Mouse (Mus musculus) regulatory T cell (primary cell): ENCODE measurements around the gene Dst.

ENCODE experiments used
- in situ Hi-C: fragments of 300-600 bp; cut with MboI, MseI; formaldehyde crosslinking; loops from one replicate; pipeline ENCODE4 v1.15.1; 2025; ENCODE audit warnings: high pct_unique_total_duplicates

Dst gene

DNA sequence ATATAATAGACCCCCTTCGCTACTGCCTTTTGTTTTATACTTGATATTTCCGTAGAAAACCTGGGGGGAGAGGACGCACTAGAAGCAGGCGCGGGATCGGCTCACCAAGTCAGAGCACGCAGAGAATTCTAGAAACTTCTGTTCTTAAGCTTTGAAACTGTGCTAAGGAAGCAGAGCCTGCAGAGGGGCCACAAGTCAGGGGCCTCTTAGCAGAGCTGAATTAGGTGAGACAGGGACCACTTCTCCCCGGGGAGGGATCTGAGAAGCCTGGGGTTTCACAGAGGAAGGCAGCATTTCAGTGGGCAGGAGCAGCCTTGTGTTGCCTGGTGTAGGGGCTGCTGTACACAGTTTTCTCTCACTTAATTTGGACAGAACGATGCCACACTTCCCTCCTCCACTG lies 115.1 kb downstream of the Dst start:
- in situ Hi-C loops = no loop called here

DNA sequence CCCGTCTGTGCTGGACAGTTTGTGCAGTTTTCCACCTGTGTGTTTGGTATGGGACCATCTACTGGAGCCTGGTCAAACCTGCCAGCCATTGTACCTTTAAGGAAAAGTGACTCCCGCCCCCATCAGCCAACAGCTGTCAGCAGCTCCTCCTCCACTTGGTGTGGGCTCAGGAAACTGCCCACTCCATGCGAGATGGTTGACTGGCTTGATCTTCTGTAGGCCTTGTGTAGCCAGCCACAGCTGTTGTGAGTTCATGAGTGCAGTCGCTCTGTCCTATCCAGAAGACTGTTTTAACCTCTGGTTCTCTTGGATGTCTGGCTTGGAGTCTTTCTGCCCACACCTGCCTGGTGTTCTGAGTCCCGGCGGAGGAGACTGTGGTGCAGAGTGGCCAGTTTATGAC lies 117.9 kb downstream of the Dst start:
- in situ Hi-C loops = no loop called here

DNA sequence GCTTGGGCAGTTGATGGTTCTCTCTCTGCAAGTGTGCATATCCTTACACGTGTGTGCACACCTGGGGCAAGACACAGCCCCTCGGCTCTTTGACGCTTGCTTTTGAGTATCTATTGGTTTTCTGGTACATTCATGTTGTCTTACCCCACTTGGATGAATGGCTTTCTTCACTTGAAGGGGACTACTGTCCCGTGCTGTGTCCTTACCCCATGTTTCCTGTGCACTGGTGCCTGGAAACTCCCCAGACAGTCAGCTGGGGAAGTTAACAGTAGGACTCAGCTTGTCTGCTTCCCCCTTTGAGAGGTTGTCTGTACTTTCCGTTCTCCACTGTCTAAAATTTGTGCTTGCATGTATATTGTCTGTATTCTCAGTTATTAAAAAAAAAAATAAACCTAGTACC lies 120.7 kb downstream of the Dst start:
- in situ Hi-C loops = no loop called here

DNA sequence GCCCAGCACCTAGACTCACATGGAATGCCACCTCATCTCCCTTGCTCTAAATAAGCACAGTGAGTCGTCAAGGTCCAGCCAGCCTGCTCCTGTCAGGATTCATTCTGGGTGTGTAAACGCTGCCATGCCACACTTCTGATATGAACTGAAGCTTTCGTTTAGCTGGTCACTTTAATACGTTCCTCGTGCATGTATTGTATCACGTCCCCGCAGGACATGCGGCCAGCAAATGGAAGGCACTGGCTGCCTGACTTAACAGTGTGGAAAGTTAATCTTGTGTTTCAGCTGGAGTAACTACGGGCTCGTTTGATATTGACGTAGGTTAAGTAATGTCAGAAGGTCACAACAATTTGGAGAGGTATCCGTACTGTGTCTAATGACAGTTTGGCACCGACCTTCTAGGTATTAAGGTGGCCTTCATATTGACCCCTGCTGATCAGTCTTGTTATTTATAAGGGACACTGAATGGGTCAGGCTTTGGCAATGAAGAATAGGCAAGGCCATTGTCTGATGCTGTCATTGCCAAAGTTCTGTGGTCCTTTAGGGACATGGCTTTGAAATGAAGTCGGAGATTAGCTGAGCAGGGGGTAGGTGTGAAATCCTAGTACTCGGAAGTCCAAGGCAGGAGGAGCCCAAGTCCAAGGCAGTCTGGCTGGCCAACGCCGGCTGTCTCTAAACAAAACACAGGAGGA lies 122.5 kb downstream of the Dst start:
- in situ Hi-C loops = no loop called here

DNA sequence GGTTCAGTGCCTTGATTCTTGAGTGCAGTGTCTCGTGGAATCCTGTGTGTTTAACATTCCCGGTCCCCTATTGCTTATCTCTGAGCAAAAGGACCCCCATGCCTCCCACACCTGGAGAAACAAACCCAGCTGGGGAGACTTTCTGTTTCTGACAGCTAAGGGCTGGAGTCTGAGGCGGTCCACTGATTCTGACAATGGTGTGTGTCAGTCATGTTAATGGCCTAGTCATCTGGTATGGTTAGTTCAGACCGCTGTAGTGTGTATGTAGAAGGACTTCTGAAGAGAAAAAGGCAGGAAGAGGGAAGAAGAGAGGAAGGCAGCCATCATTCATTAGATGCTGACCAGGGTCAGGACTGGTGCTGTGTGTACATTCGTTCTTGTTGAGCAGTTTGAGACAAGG lies 125.0 kb downstream of the Dst start:
- in situ Hi-C loops = no loop called here

DNA sequence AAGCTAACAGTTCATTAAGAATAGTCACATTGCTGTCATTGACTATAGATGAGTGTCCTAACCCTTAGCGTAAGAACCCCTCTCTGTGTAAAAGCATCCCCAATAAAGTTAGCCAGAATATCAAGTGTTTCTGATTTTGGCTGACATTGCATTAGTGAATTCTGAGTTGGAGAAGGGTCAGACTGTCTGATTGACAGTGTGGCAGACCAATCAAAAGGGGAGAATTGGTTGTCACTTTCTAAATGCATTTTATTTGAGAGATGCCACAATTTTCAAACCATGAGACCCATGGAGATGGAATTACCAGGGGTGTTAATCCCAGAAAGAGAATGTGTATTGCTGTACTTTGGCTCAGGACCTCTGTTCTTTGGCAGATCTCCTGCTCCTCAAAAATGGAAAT lies 125.5 kb downstream of the Dst start:
- in situ Hi-C loops = no loop called here

DNA sequence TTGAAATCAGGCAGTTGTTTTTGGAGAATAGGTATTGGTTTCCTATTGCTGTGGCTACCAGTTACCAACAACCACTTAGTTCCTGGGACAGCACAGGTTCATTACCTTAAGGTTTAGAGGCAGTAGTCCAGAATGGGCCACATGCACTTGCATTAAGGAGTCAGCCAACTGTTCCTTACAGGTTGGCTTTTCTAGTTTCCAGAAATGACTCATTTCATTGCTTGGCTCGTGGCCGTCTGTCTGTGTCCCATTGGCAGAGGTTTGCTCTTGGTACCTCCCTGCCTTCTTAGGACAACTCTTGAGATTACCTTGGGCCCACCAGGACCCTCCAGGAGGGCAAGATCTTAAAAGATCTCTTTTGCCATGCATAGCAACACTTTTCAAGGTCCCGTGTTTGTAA lies 125.9 kb downstream of the Dst start:
- in situ Hi-C loops = no loop called here

DNA sequence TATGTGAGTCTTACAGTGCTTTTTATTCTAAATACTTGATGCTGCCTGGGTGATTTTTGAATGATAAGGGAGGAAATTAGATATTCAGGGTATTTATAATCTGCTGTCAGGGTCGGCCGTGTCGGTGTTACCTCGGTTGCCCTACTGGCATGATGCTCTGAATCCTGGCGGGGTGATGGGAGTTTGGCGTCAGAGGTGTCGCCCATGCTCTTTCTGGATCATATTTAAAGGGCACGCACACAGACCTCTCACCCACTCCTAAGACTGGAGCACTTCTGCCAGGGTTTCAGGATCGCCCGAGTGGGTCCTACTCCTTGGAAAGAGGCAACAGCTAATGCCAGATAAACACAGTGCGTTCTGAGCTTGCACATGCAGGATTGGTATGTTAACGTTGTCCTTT lies 128.1 kb downstream of the Dst start:
- in situ Hi-C loops = no loop called here

DNA sequence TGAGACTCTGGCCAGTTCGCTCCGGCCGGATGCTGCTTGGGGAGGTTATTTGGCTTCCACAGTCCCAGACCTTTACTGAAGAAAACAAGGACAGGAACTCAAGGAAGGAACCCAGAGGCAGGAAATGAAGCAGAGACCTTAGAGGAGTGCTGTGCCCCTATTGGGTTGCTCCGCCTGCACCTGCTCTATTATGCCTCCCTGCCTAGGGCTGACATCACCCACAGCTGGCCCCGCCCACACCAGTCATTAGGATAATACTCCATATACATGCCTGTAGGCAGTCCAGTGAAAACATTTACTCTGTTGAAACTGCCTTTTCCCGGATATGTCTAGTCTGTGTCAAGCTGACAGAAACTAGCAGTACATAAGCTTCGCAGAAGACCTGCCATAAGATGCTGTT lies 130.5 kb downstream of the Dst start:
- in situ Hi-C loops = no loop called here

DNA sequence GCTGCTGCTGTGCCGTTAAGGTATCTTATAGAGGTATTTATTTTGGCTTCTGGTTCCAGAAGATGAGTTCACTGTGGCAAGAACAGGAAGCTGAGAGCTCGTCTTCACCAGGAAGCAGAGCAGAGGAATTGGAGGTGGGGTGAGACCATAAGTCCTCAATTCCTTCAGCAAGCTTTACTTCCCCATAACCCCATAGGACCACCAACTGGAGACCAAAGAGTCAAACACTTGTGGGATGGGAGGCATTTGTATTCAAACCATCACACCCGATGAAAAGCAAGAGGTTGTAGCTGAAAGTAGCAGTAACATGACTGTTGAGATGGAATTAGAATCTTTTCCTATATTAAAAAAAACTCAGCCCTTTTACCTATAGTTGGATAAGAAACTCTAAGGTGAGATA lies 132.0 kb downstream of the Dst start:
- in situ Hi-C loops = no loop called here

DNA sequence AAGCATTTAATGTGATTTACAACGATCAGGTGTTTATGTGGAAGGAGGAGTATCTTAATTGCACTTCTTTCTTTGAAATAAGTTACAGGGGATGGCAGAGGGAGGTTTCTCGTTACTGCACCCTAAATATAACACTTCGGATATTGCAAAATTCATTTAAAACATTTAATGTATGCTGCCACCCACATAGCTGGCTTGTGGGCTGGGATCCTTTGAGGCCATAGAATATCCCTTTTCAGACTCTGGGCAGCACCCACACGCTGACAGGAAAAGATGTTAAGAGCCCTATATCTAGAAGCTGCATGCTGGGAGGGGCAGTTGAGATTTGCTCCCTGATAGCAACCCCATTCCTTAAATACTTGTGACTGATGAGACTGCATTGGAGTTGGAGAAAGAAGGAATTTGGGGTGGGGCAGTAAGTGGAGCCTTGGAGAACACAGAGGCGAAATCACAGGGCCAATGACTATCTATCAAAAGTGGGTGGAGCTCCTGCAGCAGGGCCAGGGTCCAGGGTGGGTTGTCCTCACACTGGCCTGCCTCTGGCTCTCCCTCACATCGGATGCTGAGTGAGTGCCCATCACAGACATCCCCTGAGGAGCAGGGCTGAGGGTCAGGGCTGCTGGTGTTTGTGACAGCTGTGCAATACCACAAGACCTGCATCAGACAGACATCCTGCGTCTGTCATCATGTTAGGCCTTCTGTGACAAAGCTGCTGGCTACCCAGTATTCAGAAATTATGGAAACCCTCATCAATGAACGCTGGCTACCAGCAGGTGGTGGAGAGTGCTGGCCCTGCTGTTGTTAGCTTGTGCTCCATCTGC lies 133.1 kb downstream of the Dst start:
- in situ Hi-C loops = no loop called here

DNA sequence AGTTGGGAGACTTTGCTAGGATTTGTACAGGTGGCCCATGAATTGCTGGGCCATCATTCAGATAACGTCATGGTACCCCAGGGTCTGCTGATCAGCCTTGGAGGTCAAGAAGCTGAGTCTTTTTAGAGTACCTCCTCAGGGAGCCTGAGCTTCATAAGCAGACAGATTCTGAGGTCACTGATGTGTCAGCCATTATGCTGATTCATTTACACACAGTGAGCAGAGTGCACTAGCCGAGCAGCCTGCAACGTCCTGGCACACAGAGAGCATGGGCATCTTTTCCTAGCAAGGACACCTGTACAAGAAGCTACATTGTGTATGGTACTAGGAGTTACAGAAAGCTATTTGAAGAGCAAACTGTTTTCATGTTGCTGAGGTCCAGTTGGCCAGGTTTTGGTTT lies 134.3 kb downstream of the Dst start:
- in situ Hi-C loops = no loop called here

DNA sequence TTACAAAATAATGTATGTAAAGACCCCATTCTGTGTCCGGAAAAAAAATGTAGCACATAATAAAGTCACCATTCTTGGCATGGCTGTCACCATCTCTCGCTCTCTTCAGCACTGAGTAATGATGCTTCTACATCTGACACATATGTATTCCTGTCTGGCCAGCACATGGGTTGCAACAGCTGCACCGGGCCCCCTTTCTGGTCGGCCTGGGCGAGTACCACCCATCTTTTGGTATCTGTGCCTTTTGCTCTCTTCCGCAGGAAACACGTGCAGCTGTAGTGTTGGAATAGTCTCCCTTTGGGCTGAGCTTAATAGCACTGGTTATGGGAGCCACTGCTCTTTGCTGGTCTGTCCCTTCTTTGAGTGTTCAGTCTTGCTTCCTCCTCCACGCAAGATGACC lies 135.3 kb downstream of the Dst start:
- in situ Hi-C loops = no loop called here

DNA sequence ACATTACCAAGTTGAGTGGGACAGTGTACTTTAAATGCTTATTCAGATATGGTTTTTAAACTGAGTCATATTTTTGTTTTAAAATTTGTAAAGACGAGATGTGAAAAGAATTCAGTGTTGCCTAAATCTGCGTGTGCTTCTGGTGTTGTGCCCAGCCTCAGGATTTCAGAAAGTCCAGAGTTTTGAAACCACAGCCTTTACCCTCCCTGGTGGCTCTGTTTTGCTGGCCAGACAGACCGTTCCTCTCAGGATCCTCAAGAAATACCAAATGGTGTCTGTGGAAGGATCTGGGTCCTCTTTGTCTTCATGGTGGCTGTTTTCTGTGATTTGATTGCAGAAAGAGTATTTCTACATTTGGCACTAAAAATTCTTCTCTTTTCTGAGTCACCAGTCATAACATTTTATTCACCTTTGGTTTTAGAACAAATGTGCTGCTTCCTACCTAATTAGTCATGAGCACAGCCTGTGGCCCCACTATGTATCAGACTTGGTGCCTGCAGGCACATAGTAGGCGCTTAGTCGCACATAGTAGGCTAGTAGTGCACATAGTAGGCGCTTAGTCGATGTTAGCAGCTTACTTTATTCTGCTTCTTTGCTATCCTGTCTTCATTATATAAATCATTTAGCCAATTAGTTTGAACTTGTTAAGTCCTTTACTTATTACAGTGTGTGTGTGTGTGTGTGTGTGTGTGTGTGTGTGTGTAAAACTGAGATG lies 136.0 kb downstream of the Dst start:
- in situ Hi-C loops = no loop called here

DNA sequence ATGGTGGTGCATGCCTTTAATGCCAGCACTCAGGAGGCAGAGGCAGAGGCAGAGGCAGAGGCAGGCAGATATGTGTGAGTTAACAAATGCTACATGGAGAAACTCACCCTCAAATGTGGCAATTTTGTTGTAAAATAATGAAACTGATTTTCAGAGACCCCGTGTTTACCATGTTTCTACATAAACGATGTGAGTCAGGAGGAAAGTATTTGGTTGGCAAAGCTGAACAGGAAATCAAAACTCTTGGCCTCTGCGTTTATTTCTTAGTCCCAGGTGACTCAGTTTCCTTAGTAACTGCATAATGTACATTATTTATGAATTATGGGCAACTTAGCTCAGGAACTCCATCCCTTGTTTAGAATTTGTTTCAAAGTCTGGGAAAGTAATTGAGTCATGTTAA lies 136.7 kb downstream of the Dst start:
- in situ Hi-C loops = no loop called here

DNA sequence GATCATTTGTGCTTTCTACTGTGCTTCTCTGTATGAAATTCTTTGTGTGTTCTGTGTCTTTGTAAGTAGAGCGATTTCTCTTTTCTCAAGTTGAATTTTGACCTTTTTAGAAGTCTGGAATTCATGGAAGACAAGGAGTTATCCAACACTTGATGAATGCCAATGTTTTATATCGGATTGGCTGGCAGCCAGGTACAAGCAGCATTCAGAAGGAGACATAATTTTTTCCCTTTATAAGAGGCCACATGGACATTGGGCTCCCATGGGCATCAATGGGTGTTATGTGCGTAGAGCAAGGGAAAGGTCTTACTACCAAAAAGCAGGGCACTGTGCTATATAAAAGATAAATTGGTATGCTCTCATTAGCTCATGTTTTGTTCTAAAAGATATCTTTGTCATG lies 139.3 kb downstream of the Dst start:
- in situ Hi-C loops = no loop called here

DNA sequence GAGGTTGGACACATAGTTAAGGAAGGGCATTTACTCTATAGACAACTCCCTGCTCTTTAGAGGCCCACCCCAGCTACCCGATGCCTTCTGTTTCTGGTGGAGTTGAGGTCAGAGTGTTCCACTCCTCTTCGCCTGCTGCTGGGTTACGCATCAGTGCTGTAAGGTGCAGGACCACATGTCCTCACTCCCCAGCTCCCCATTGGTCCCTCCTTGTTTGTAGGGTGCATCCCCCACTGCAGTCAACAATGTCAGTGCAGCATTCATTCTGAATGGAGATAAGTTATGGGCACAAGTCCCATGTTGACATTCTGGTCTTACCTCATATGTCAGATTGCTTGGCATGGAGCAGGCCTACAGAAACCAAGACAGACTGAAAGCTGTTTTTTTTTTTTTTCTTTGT lies 143.2 kb downstream of the Dst start:
- in situ Hi-C loops = no loop called here

DNA sequence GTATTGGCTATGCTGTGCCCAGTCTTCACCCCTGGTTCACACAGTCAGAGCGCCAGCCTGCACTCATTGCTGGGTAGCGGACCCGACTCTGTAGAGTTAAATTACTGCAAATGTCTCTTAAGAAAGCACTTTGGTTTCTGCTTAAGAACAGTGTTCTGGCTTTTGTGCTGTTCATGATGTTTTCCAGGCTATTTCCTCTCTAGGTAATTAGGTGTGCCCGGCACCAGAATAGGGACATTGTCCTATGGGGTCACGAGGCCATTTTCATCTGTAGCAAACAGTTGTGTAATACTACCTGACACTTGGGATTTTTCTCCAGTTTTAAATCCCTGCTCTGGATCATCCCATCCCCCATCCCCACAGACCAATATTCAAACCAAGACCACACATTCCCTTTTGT lies 144.4 kb downstream of the Dst start:
- in situ Hi-C loops = no loop called here

DNA sequence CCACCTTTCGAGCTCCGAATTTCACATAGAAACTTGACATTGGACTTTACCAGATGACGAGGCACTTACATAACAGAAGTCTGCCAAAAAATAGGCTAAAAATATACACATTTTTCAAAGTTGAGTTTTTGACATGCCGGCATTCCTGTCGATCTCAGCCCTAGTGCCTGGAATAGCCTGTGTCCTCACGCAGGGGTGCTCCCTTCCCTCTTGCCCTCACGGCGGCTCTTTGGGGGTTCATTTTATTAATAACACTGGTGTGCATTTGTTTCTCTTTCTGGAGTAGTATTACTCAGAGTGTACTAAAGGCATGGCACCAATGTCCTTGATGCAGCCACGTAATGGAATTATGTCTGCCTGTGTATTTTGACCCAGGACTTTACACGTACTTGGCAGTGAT lies 146.9 kb downstream of the Dst start:
- in situ Hi-C loops = loop anchor here (5.0 kb wide), 1 partner anchor 38 kb away; no protein-coding TSS in a partner anchor

DNA sequence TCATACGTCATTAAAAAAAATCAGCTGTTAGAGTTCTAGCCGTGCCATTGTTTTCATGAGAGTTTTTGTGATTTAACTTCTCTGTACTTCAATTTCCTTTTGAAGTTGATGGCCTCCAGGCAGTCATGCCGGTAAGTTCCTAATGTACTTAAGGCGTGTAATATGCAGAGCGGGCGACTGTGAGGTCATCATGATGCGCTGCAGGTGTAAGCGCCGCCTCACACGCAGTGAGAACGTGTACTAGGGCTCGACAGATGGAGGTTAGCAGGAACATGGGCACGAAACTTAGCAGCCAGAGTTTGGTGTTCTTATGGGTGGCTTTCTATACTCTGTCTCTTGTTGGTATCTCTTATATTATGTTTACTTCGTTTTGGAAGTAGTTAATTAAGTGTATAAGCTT lies 148.6 kb downstream of the Dst start:
- in situ Hi-C loops = loop anchor here (5.0 kb wide), 1 partner anchor 39 kb away; no protein-coding TSS in a partner anchor

DNA sequence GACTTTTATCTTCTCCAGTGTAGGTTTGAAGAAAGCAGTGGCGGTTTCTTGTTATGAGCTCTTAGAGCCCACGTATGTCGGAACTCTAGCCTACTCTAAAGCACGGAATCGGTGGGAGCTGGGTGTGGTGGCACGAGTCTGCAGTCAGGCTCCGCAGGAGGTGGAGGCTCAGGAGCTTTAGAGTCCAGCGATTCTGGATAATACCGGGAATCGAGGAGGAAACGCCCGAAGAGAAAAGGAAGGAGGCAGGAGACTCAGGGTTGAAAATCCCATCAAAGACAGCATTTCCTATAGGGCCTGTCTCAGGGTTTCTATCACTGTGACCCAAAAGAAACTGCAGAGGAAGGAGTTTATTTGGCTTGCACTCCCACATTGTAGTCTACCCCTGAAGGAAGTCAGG lies 151.2 kb downstream of the Dst start:
- in situ Hi-C loops = loop anchor here (5.0 kb wide), 1 partner anchor 42 kb away; no protein-coding TSS in a partner anchor

DNA sequence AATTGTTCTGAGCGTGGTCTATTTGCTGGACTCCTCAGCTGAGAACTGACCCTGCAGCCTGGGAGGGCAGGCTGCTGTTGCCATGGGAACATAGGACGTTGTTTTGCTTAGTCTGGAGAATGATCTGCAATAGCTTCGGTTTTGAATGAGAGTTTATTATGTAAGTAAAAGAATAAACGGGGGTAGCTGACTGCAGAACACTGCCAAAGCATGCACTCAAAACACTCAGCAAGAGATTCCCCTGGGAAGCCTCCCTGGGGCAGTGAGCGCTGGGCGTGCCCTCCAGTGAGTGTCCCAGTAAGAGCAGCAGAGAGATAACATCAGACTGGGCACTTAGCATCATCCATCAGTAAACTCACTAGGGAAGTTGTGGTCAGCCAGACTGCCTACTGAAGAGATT lies 152.4 kb downstream of the Dst start:
- in situ Hi-C loops = no loop called here

DNA sequence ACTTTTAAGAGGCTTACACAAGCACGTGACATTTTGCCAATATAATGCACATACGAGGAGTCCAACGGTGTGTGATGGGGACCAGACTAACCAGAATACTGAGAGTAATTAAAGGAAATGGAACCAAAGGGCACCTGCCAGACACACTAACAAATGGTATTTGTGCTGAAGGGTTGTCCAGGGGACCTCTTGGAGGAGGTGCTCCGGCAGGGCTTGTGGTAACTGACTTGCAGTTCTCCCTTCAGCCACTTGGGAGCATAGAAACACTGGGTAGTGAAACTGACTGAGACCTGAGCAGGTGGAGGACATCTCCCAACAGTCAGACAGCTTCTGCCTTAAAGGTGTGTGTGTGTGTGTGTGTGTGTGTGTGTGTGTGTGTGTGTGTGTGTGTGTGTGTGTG lies 153.1 kb downstream of the Dst start:
- in situ Hi-C loops = no loop called here
